ENCODE assay signal across 14 mouse cellular contexts in genomic region chr16:90822981-90823380, GRCm38 (mm10). TPM values are rescaled to one million over a fixed set of nuclear protein-coding genes. Genes with fewer than 3 reads are reported as not detected.
DNase-seq lines count a peak whose midpoint lies in the region; ATAC-seq and TF ChIP-seq lines count a peak whose summit lies in the region.
"Had no signal": no experiment of that assay in that cellular context is flagged by ENCODE, and none has a peak within 500 bp of the region (broad histone marks: within the 10 kb centered on the region; RNA-seq: fewer than 3 reads in every experiment).

No protein-coding gene starts in this region.

- peak overlapping the region; percentile 44; the same call in 1 of the 2 replicates for H3K4me2 ChIP-seq in liver, embryonic 13.5 days
- no peak overlapping the region for H3K4me2 ChIP-seq in liver, postnatal 0 days (ENCODE audit: low read depth, low read length)
- H3K4me2 ChIP-seq: neural tube, embryonic 12.5 days had no signal

- peak overlapping the region; percentile 19; the same call in 1 of the 2 replicates for H3K9ac ChIP-seq in liver, embryonic 13.5 days
- H3K9ac ChIP-seq in liver, postnatal 0 days (replicated peaks) = no peak overlapping the region
- H3K9ac ChIP-seq: neural tube, embryonic 12.5 days had no signal

- DNase-seq in cerebellum, postnatal 25 days = peak; percentile 14 to 36
- DNase-seq in cerebellum, adult 9-11 months = no peak
- no peak for DNase-seq in liver, embryonic 13.5 days
- no peak for DNase-seq in liver, postnatal 0 days
- peak; percentile 56 for DNase-seq in gastrocnemius, adult 18-20 months (ENCODE audit: low spot score)
- peak; percentile 35 for DNase-seq in lung, postnatal 25 days (ENCODE audit: low spot score)
- no peak for DNase-seq in layer of hippocampus, adult 2 months (ENCODE audit: low spot score in 2 of 2)
- DNase-seq: adrenal gland, postnatal 10 days; retina, postnatal 1 day; thymus, postnatal 4 days had no signal

- no peaks in the 10 kb centered on the region for H3K36me3 ChIP-seq in liver, embryonic 13.5 days
- no peaks in the 10 kb centered on the region for H3K36me3 ChIP-seq in liver, postnatal 0 days (replicated peaks; ENCODE audit: insufficient read depth, low read length)
- H3K36me3 ChIP-seq: neural tube, embryonic 12.5 days had no signal

- H3K27me3 ChIP-seq in liver, embryonic 13.5 days = peaks cover 16% of the 10 kb centered on the region
- H3K27me3 ChIP-seq in liver, postnatal 0 days (ENCODE audit: insufficient read depth, low read length) = peaks cover 7% of the 10 kb centered on the region; the same call in 1 of the 2 replicates

- H3K27ac ChIP-seq in liver, embryonic 13.5 days = peak overlapping the region; percentile 80
- no peak overlapping the region for H3K27ac ChIP-seq in liver, postnatal 0 days (ENCODE audit: low read depth)
- no peak overlapping the region for H3K27ac ChIP-seq in layer of hippocampus, adult 2 months
- H3K27ac ChIP-seq: neural tube, embryonic 12.5 days; stomach, postnatal 0 days had no signal

- no peak overlapping the region for H3K4me3 ChIP-seq in liver, embryonic 13.5 days (replicated peaks)
- no peak overlapping the region for H3K4me3 ChIP-seq in liver, postnatal 0 days (ENCODE audit: low read depth, low read length)
- H3K4me3 ChIP-seq in layer of hippocampus, adult 2 months = no peak overlapping the region
- H3K4me3 ChIP-seq: neural tube, embryonic 12.5 days had no signal

- no peak for TF ChIP-seq CTCF in liver, postnatal 0 days (IDR thresholded peaks at IDR 0.05; ENCODE audit: low read depth)
- TF ChIP-seq CTCF in layer of hippocampus, adult 2 months (conservative IDR thresholded peaks at IDR 0.05) = no peak

- TF ChIP-seq EP300 in liver, postnatal 0 days (IDR thresholded peaks at IDR 0.05; ENCODE audit: low read depth) = no peak

- peaks cover 47% of the 10 kb centered on the region for H3K4me1 ChIP-seq in liver, embryonic 13.5 days (replicated peaks)
- no peaks in the 10 kb centered on the region; the same call in none of the 2 replicates for H3K4me1 ChIP-seq in liver, postnatal 0 days (ENCODE audit: insufficient read depth)
- H3K4me1 ChIP-seq: neural tube, embryonic 12.5 days had no signal

- H3K9me3 ChIP-seq in liver, embryonic 13.5 days (replicated peaks) = no peaks in the 10 kb centered on the region
- H3K9me3 ChIP-seq in liver, postnatal 0 days (ENCODE audit: low read length) = no peaks in the 10 kb centered on the region
- H3K9me3 ChIP-seq: neural tube, embryonic 12.5 days had no signal

- 62% methylated on average over 7 of the region's 7 CpGs for WGBS in liver, embryonic 13.5 days (ENCODE audit: insufficient replicate concordance)
- 69% methylated on average over 7 of the region's 7 CpGs for WGBS in liver, postnatal 0 days (ENCODE audit: insufficient replicate concordance)

- no peak for ATAC-seq in liver, embryonic 13.5 days (ENCODE audit: low read depth)
- ATAC-seq in liver, postnatal 0 days = no peak
- ATAC-seq in megakaryocyte-erythroid progenitor cell, adult 5-6 weeks (replicated peaks; ENCODE audit: low FRiP score, low TSS enrichment, poor library complexity, severe bottlenecking) = no peak

RNA-seq across cellular contexts. Expression of gene Eva1c, which starts 3.5 kb away (rescaled TPM):
- polyA plus RNA-seq in liver, embryonic 13.5 days (2015; fragmentation: Nextera tagmentation; extraction: Ambion mirVana) = 0.25 and 0.31 TPM in 2 replicates
- 0.67 and 1.1 TPM in 2 replicates for polyA plus RNA-seq in liver, postnatal 0 days (2015; fragmentation: Nextera tagmentation; extraction: Ambion mirVana)
- total RNA-seq in gastrocnemius, adult 18-20 months (2021) = under 1 TPM; 0.26 to 0.59 TPM
- total RNA-seq in layer of hippocampus, adult 2 months (2021) = 1 to 10 TPM; 2.2 to 2.9 TPM
- total RNA-seq in megakaryocyte-erythroid progenitor cell, adult 5-6 weeks (2014; fragmentation: Nextera tagmentation) = not detected in 2 replicates
- total RNA-seq in megakaryocyte-erythroid progenitor cell, adult 5-6 weeks (2017) = not detected in 2 replicates
- total RNA-seq: hematopoietic stem cell, adult 5-6 weeks had no signal

RNA-seq across cellular contexts. Expression of gene Urb1, which starts 12.8 kb away (rescaled TPM):
- polyA plus RNA-seq in liver, embryonic 13.5 days (2015; fragmentation: Nextera tagmentation; extraction: Ambion mirVana) = 4.7 and 7.5 TPM in 2 replicates
- polyA plus RNA-seq in liver, postnatal 0 days (2015; fragmentation: Nextera tagmentation; extraction: Ambion mirVana) = 1.3 and 1.6 TPM in 2 replicates
- 1 to 10 TPM; 5.1 to 5.2 TPM for total RNA-seq in gastrocnemius, adult 18-20 months (2021)
- 10 to 100 TPM; 17.3 to 18.8 TPM for total RNA-seq in layer of hippocampus, adult 2 months (2021)
- total RNA-seq in megakaryocyte-erythroid progenitor cell, adult 5-6 weeks (2014; fragmentation: Nextera tagmentation) = 20.9 and 41.3 TPM in 2 replicates
- total RNA-seq in megakaryocyte-erythroid progenitor cell, adult 5-6 weeks (2017) = 16.0 and 26.4 TPM in 2 replicates

Comparison
In these comparisons a context has a peak if more than half of its experiments do, and no peak if none do; other contexts are left out.
1. DNase-seq: peak in cerebellum, postnatal 25 days (2 of 2), gastrocnemius, adult 18-20 months (single experiment) and lung, postnatal 25 days (single experiment); none in cerebellum, adult 9-11 months (single experiment), liver, embryonic 13.5 days (single experiment), liver, postnatal 0 days (single experiment) and layer of hippocampus, adult 2 months (0 of 2).